Mouse (Mus musculus) left cerebral cortex, adult 11 months (tissue): ENCODE data around the gene Klk10.

ENCODE experiments used
- DNase-seq: peaks from one replicate; pipeline ENCODE4 v3.0.0; 2022; ENCODE audit warnings: low spot score

Gene Klk10

GRCm38 (mm10) chr7:43780746-43781145 lies at the start of gene Klk10:
Klk10 (plus strand) TSS chr7:43781035.
- no peak for DNase-seq

GRCm38 (mm10) chr7:43747788-43748187 lies 33.0 kb upstream of the Klk10 start:
- DNase-seq = peak; percentile 7

GRCm38 (mm10) chr7:43752806-43753205 lies 28.0 kb upstream of the Klk10 start:
- DNase-seq = no peak

- DNase-seq = no peak
These were observed 14.4 kb upstream of the Klk10 start for GRCm38 (mm10) chr7:43766484-43766883.

- DNase-seq = no peak
These were observed 12.2 kb upstream of the Klk10 start, which contains the start of gene Klk12 for GRCm38 (mm10) chr7:43768597-43768996. Klk12 (plus strand) TSS chr7:43768897.

- DNase-seq = no peak
These were observed 11.2 kb upstream of the Klk10 start for GRCm38 (mm10) chr7:43769636-43770035.

- DNase-seq = no peak
These were observed 10.1 kb upstream of the Klk10 start for GRCm38 (mm10) chr7:43770701-43771100.

- no peak for DNase-seq
These were observed 8.9 kb upstream of the Klk10 start for GRCm38 (mm10) chr7:43771916-43772315.

- no peak for DNase-seq
These were observed 7.9 kb upstream of the Klk10 start for GRCm38 (mm10) chr7:43772901-43773300.

GRCm38 (mm10) chr7:43774364-43774763 lies 6.5 kb upstream of the Klk10 start, which contains the start of gene Klk11:
Klk11 (plus strand) TSS chr7:43774604.
- DNase-seq = no peak

- DNase-seq = no peak
These were observed 6.0 kb upstream of the Klk10 start for GRCm38 (mm10) chr7:43774802-43775201.

- no peak for DNase-seq
These were observed 5.4 kb upstream of the Klk10 start for GRCm38 (mm10) chr7:43775311-43776057.

GRCm38 (mm10) chr7:43776506-43776905 lies 4.3 kb upstream of the Klk10 start:
- DNase-seq = no peak

GRCm38 (mm10) chr7:43777423-43777822 lies 3.4 kb upstream of the Klk10 start:
- DNase-seq = no peak

GRCm38 (mm10) chr7:43778176-43778970 lies 2.5 kb upstream of the Klk10 start:
- no peak for DNase-seq

GRCm38 (mm10) chr7:43780241-43780640 lies 594 bp upstream of the Klk10 start:
- DNase-seq = no peak

GRCm38 (mm10) chr7:43781541-43781940 lies 706 bp downstream of the Klk10 start:
- DNase-seq = no peak

GRCm38 (mm10) chr7:43782275-43783265 lies 1.7 kb downstream of the Klk10 start:
- DNase-seq = no peak

GRCm38 (mm10) chr7:43785286-43785685 lies 4.5 kb downstream of the Klk10 start:
- no peak for DNase-seq

GRCm38 (mm10) chr7:43788096-43788495 lies 7.3 kb downstream of the Klk10 start:
- no peak for DNase-seq

GRCm38 (mm10) chr7:43789295-43789694 lies 8.5 kb downstream of the Klk10 start:
- DNase-seq = no peak

- no peak for DNase-seq
These were observed 10.8 kb downstream of the Klk10 start, which contains the start of gene Klk9 for GRCm38 (mm10) chr7:43791591-43791990. Klk9 (plus strand) TSS chr7:43791891.
